Mouse (Mus musculus) frontal cortex, postnatal 25 days (tissue): ENCODE measurements at regions not wholly inside any gene's neighbourhood (a gene's known extent, or its start where the extent isn't known, plus 50 kb on each side); places are given as distances from the start of the nearest gene placed in this dataset.

Experiments
- DNase-seq, 2 experiments: peaks; one replicate each; pipeline ENCODE4 v3.0.0; 2022; ENCODE audit warnings: low spot score in 2 of 2

DNA sequence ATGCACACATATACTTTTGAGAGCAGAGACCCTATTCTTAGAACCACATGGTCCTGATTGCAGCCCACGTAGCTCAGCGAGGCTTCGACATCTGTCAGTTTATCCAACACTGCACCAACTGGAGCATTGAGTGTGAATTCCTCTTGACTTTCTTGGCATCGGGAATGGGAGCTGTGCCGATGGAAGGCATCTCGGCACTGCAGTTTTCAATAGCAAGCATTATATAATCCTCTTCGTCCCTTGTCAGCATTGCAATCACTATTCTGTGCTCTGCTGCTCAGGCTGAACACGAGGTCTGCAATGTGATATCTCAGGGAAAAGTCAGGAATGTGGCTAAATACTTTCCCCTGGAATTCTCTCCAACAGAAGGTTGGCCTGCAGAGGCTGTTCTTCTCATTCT lies 224.6 kb downstream of the Lnpk start:
- DNase-seq: peak in 1 of 2 experiments; percentile 11

GRCm38 (mm10) chr2:74349809-74350208 lies 229.4 kb downstream of the Lnpk start:
- no peak for DNase-seq

- DNase-seq: no peak
Measured at GRCm38 (mm10) chr2:74306301-74306700, 272.9 kb downstream of the Lnpk start.

DNA sequence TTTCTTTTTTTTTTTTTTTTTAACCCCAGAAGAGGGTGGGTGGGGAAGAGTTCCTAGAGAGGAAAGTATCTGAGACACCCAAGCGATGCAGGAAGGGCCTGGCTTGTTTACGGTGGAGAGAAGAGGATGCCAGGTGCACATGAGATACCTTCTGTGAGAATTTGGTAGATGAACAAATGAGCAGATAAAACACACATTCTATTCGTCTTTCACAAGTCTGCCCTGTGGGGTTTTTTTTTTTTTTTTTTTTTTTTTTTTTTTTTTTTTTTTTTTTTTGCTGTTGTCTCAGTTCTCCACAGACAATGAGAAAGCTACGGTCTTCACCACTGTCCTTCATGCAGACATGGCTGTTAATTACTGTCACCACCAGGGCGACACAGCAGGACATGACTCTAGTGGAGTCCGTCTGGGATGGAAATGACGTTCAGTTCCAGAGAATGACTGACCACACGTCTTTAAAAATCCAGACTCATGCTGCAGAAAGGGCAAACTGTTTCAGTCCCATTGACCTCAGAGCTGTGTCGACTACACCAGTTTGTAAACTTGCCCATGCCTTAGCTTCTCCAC lies 278.3 kb downstream of the Lnpk start:
- DNase-seq: no peak

DNA sequence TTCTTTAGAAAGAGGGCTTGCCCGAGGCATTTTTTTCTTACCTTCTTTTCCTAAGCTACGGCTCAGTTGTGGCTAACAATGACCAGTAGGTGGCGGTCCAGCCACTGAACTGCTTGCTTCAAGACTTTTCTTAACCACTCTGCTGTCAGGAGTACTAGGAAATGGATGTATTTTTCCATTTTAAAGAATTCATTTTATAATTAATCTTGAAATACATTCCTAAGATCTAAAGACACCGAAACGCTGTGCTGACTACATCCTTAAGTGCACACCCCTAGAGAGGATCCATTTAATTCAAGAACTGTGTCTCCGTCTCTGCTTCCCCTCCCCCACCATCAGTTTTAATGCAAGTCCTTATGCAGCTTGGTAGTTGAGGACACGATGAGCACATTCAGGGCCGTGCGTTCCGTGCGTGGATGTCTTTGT lies 278.9 kb downstream of the Lnpk start:
- peak; percentile 31 to 59 for DNase-seq

DNA sequence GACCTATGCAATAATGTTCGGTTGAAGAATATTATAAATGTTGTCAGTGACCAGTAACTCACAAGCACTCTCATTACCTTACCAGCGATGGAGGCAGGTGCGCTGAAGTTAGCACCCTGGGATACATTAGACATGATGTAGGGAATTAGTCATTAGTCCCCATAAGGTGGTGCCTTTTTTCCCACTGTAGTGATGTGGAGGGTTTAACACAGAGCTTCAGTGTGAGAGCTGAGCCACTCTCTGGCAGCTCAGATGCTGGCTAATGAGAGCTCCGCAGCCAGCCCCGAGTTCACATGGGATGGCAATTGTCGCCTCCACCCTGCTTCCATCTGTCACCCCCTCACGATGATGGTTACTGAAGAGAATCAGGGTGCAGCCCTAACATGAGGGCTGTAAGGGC lies 286.6 kb downstream of the Lnpk start:
- DNase-seq: no peak

- DNase-seq: no peak
Measured at GRCm38 (mm10) chr2:74291416-74292396, 287.5 kb downstream of the Lnpk start.

DNA sequence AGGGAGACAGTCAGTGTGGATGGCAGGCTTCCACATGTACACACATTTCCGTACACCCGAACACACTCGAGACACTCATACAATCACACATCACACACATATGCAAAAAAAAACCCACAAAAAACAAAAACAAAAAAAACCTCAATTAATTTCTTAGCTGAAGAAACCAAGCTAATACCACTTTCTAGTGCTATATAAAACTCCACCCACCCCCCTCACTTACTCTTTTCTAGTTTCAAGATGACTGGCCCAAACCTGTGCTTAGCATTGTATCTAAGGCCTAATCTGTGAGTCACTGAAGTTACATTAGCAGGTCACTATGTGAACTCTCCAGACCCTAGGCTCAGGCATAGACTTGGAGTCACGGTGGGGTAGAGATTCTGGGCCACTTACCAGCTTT lies 293.6 kb downstream of the Lnpk start:
- no peak for DNase-seq

DNA sequence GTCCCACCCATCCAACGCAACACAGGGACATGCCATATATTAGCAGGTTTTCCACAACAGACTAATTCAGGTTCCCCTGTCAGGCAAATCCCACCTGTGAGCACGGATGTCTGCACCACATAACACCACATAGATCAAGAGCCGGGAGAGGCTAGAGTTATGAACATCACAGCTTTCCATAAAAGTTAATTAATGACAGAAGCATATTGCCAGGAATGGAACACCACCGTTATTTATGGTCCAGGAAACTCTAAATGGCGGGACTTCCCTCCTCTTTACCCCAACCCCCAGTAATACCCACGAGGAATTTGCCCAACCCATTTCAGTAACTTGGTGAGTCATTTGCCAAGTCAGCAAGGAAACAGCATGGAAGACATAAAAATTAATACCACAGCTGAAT lies 314.3 kb downstream of the Lnpk start:
- no peak for DNase-seq

GRCm38 (mm10) chr2:74257034-74257781 lies 322.0 kb downstream of the Lnpk start:
- DNase-seq: no peak

DNA sequence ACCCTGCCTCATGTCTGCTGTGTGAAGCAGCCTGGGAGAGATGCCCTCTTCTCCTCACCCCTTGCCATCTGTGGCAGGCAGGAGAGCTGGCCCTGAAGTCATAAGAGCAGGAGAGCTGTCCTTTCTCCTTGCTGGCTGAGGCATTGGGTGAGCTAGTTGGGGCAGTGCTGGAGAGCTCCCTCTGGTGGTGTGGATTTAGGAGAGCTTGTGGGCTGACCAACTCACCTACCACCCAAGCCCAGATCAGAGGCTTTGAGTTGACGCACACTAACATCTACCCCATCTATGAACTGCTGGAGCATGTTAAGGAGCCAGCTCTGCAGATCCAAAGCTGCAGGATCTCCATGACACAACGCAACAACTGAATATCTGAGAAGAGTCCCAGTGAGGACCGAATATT lies 331.7 kb downstream of the Lnpk start:
- DNase-seq: no peak

- DNase-seq: no peak
Measured at GRCm38 (mm10) chr2:74246631-74247030, 332.6 kb downstream of the Lnpk start.

DNA sequence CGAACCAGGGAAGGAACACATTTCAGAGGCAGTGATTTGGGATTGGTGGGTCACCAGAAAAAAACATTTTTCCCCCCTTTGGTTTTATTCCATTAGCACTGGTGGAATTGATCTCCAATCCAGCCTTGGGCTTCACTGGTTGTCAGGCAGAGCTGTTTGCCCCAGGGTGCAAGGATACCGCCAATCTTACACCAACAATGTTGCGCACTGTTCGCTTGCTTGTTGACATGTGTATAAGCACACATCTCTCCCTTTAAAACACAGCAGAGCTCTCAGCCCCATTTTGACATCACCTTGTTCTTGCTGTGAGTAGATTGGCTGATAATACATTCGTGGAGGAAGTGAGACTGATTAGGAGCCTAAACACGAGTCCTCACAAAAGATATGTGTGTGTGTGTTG lies 333.1 kb upstream of the Atp5g3 start:
- no peak for DNase-seq

DNA sequence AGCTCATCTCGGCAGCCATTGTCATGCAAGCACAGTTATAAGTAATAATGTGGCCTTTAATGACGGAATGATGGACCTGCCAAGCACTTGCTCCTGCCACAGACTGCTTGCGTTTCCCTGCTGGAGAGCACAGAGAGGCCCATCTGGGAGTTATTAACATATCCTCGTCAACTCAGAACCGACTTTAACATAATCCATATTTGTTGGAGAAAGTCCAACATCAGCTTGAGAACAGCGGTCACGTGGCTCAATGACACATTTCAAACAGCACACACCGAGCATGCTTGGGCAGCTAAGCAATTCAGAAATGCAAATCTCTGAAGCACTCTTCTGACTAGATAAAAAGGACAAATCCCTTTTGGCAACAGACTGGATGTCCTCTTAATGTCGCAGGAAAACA lies 332.7 kb upstream of the Atp5g3 start:
- no peak for DNase-seq

DNA sequence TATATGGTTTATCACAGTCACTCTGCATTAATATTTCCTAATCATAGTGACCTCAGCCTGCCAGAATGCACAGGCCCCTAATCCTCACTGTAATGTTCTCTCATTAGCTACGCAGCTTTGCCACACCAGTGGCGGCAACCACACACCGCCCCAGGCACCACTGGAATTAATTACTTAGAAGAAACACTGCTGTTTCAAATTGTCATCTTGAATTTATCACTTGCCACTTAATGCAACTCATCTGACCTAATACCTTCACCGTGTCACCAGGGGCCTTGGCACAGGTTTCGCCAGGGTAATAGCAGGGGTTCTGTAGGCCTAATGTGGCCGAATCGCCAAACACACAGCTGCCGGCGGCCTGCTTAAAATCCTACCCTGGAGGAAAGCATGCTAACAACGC lies 328.5 kb upstream of the Atp5g3 start:
- DNase-seq: no peak

DNA sequence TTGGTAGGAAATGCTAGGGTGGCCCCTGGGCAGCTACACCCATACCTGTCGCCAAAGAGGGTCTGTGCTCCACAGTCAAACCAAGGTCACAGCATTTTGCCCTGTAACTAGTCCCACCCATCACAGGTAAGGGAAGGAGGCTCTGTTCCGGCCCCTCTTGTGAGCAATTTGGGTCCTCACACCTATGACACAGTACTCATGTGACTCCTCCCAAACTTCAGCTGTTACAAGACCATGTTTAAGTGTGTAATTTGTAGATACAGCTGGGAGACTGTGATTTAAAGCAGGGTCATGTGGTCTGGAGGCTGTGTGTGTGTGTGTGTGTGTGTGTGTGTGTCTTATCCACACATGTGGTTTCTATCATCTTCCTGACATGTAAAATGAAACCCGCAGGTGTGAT lies 306.3 kb upstream of the Atp5g3 start:
- no peak for DNase-seq

DNA sequence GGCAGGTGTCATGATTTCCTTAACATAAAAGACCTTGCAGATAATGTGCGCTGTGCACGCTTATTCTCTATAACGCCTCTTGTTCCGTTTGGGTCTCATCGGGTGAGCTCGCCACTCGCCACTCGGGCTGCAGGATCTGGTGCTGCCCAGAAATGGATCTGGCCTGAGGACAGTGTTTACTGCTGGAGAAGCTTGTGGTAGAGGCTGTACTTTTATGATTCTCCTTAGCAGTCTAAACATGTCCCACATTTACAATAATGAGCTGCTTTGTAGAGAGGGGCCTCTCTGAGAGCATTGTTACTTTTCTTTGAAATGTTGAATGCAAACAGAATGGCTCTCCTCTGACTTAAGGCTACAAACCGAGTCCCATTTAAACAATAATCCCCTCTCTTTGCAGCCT lies 299.1 kb upstream of the Atp5g3 start:
- no peak for DNase-seq

DNA sequence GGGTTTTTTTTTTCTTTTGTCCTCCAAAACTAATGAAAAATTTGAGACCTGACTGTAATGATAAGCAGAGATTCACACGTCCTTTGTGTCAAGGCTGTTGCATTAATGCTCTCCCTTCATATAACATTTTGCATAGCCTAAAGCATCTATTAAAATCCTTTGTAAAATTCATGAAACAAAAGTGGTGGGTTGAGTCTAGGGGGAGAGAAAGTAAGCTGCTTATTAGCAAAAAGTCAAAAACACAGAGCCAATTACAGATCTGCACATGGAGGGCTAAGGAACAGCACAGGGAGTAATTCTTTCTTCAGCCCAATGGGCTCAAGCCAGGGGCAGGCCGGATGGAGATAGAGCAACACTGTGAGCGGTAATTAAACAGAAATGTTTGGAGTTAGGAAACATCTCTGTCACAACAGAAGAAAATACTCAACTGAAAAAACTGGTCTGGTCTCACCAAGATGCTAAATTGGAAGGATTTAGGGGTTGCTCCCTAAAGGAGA lies 298.3 kb upstream of the Atp5g3 start:
- no peak for DNase-seq

DNA sequence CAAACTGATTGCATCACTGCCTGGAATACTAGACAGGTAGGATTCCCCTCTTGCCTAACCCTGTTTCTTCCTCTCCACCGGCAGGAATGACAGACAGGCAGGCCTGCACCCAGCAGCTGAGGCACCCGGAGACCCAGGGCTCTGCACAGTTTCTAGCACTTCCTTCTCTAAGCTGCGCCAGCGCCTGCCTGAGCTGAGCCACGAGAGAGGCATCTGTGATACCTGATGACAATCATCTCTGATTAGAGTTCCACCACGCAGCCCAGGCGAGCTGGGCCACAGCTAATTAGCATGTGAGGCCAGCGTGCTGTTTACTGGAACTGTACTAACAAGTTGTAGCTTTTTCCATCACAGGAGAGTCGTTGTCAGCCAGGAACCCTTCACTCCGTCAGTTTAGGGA lies 296.3 kb upstream of the Atp5g3 start:
- DNase-seq: no peak

- no peak for DNase-seq
Measured at GRCm38 (mm10) chr2:74202776-74203175, 291.6 kb upstream of the Atp5g3 start.

DNA sequence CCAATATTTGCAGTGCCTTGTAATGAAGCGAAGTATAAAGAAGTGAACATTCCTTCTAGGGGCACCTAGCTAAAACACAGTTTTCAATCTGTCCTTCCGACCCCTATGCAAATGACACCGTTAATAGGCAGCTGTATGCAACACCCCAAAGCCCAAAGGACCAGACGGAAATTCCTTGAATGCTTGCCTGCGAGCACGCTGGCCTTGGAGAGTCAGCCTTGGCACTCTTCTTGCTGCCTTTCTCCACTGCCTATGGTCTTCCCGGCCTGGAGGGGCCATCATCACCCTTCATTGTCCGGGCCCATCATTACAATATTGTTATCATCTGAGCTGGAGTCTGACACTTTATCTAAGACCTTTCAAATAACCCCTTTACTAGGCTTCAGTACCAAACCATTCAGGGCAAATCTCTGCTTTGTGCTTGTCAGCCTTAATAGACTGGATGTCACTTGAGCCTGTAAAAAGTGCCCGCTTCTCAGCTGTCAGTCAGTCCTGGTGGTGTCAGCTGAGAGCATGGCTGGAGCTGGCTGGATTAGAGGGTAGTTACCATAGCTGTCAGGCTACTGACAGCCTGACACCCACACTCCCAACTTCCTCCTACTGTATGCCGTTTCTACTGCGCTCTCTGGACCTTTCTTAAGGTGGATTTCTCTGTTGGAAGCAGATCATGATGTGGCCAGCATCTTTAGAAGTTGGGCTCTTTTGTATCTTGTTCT lies 290.6 kb upstream of the Atp5g3 start:
- DNase-seq: no peak

- no peak for DNase-seq
Measured at GRCm38 (mm10) chr2:74199550-74199949, 288.4 kb upstream of the Atp5g3 start.
